Mouse (Mus musculus) naive thymus-derived CD4-positive, alpha-beta T cell, adult 2 months (primary cell): ENCODE results near the gene Ptges2.

Source experiments
- DNase-seq: peaks from one replicate; pipeline ENCODE4 v3.0.0-alpha.2; 2011; ENCODE audit warnings: low read depth

The Ptges2 gene

GRCm38 (mm10) chr2:32440164-32440563 is 44.5 kb downstream of the Ptges2 start:
- no peak for DNase-seq

DNA sequence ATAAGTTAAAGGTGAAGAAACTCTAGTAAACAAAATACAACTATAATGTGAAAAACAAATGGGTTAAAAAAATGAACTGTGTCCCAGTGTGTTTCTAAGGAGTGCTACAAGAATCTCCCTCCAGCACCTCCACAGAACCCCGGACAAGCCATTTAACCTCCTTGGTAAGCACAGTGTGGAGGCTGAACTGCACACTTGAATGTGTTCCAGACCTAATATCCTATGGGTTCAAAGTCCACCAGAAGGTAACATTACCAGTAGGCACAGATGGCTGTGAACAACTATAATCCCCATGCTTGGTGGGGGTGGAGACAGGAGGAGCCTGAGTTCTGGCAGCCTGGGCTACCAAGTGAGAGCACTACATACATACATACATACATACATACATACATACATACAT is 44.9 kb downstream of the Ptges2 start:
- no peak for DNase-seq

GRCm38 (mm10) chr2:32441550-32441949 is 45.9 kb downstream of the Ptges2 start:
- no peak for DNase-seq

- no peak for DNase-seq
Measured at GRCm38 (mm10) chr2:32445535-32445934, 49.8 kb downstream of the Ptges2 start.

- DNase-seq: peak; percentile 86
Measured at GRCm38 (mm10) chr2:32447264-32447936, 51.7 kb downstream of the Ptges2 start.

DNA sequence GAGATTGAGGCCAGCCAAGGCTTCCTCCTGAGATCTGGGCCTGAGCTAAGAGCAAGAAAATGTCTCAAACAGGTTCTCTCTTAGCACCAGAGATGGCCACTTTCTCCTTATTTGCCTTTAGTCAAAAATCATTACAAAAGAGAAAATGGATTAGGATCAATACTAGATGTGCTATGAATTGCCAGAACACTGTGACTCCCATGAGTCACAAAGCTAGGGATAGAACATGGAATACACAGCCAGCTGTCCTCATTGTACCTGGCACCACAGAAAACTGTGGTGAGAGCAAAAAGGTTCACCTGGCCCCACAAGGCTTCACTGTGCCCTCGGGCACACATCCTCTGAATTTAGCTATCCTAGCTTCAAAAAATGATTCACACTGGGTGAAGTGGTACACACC is 52.8 kb downstream of the Ptges2 start:
- peak; percentile 33 for DNase-seq

GRCm38 (mm10) chr2:32449761-32450754 is 54.4 kb downstream of the Ptges2 start, which contains the start of gene Naif1:
Gene Naif1, plus strand, starts transcription at chr2:32450457.
- peak; percentile 54 for DNase-seq

DNA sequence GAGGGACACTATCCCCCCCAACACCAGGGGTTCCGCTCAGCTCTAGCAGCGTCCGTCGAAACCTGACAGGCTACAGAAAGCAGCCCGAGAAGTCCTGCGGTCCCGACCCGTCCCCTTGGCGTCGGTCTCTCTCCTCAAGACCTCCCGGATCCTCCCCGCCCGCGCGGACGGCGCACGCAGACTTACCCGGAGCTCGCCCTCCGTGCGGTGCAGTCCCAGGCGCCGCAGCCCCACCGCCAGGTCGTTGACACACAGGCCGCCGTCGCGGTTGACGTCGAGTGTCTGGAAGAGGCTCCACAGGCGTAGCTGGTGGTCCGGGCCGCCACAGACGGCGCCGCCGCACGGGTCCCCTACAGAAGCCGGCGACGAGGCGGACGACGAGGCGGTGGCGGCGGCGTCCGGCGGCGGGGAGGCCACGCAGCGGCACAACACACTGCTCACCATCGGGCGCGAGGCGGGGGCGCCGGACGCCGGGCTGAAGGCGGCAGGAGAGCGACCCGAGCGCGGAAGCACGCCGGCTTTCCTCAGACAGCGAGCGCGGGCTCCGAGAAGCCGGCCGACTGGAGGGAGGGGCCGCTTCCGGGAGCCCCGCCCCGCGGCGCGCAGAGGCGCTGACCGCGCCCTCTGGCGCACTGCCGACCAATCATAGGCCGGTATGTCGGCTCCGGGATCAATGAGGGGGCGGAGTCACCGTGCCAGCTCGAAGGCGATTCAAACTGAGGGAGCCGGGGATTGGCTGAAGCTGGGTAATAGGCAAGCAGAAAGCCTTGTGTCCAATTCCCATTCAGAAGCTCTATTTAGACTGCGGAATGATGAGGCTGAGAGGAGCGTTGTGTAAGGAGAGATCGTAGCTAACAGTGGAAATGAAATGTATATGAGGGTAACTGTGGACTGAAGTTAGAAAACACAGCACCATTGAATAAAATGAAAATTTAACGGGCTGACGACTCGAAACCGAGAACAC is 55.5 kb downstream of the Ptges2 start, which contains the start of gene Slc25a25:
Gene Slc25a25 (minus strand): TSS at position 565 of the 964 bp plus-strand sequence.
- peak; percentile 98 for DNase-seq

- peak; percentile 99 for DNase-seq
Measured at GRCm38 (mm10) chr2:32451870-32452372, 56.2 kb downstream of the Ptges2 start.

- DNase-seq: no peak
Measured at GRCm38 (mm10) chr2:32452441-32452971, 56.8 kb downstream of the Ptges2 start.

DNA sequence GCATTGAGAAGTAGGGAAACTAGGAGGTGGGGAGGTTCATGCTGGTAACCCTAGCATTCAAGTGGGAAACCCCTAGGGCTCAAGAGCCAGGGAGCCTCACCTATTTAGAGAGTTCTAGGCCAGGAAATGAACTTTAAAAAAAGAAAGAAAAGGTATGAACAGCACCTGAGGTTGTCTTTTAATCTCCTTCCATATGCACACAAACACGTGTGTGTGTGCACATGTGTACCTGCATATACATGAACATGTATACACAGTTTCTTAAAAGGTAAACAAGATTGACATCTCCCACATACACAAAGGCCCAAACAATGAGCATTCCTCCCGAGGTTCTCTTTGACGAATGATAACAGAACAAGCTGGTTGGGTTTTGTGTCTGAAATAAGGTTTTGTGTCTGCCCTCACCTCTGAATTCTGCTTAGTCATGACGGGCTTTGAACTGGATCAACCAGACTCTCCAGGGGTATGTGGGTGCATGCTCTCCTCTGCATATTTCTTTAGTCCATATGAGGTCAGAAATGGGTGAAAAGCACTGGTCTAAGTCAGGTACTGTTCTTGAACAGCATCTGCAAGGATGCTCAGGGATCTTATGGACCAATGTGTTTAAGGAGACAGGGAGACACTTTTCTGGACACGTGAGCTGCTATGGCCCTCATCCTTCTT is 58.1 kb downstream of the Ptges2 start:
- DNase-seq: no peak

DNA sequence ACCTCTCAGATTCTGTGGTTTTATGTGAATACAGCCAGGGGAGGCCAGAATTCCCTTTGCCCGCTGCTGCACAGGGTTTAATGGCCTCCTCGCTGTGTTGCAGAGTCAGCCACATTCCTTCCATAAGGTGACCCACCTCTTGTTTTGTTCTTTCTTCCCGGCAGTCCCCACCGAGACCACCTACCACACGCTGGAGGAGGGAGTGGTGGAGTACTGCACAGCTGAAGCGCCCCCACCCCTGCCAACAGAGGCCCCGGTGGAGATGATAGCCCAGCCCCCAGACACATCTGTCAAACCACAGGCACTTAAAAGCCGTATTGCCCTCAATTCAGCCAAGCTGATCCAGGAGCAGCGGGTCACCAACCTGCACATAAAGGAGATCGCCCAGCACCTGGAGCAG is 58.9 kb downstream of the Ptges2 start:
- DNase-seq: no peak

- no peak for DNase-seq
Measured at GRCm38 (mm10) chr2:32455101-32455500, 59.4 kb downstream of the Ptges2 start.
